Mouse (Mus musculus) CH12.LX (cell line): Measurements from ENCODE around the gene Ubap2l. TPM values are rescaled to one million over a fixed set of nuclear protein-coding genes. Genes with fewer than 3 reads are reported as not detected.

Source experiments
- DNase-seq: peaks from one replicate; pipeline ENCODE4 v3.0.0-alpha.2; 2013; ENCODE audit errors: extremely low read depth
- H3K27ac ChIP-seq: 2 replicates; pipeline ENCODE4 v1.5.1; 2012; ENCODE audit warnings: low read depth, mild to moderate bottlenecking, control low read depth, moderate library complexity; ENCODE audit not compliant: insufficient read depth
- H3K27me3 ChIP-seq: replicated peaks from 2 replicates; pipeline ENCODE3; 2012; ENCODE audit warnings: inconsistent platforms
- H3K36me3 ChIP-seq, 2 experiments: replicated peaks in 1 of 2; 2 replicates each; pipeline versions ENCODE3 to v1.6.1; 2012; ENCODE audit warnings: inconsistent platforms in 1 of 2, low read length in 1 of 2, mild to moderate bottlenecking in 1 of 2, mixed read lengths in 1 of 2, moderate library complexity in 1 of 2; ENCODE audit not compliant: control insufficient read depth in 1 of 2, insufficient read depth in 1 of 2
- H3K4me1 ChIP-seq, 2 experiments: 2 replicates each; pipeline ENCODE4 v1.6.1; 2012; ENCODE audit warnings: inconsistent platforms in 1 of 2, moderate library complexity in 1 of 2; ENCODE audit not compliant: insufficient read depth in 2 of 2, control insufficient read depth in 1 of 2
- H3K4me2 ChIP-seq: 2 replicates; pipeline ENCODE4 v1.6.1; 2012; ENCODE audit warnings: low read depth, mild to moderate bottlenecking, control low read depth; ENCODE audit not compliant: poor library complexity, insufficient read depth, severe bottlenecking
- H3K4me3 ChIP-seq, 3 experiments: fragments of 150-350 bp in 1 of 3; sonication (generic) in 1 of 3; replicated peaks in 1 of 3; 2 replicates each; pipeline versions ENCODE3 to v1.5.1; 2011 to 2012; ENCODE audit warnings: low read depth in 2 of 3, low read length in 2 of 3, mild to moderate bottlenecking in 2 of 3, moderate library complexity in 2 of 3, control low read depth in 1 of 3, improper control_type of control experiment in 1 of 3, inconsistent platforms in 1 of 3, mixed read lengths in 1 of 3; ENCODE audit not compliant: poor library complexity in 1 of 3
- H3K79me2 ChIP-seq: replicated peaks from 2 replicates; pipeline ENCODE4 v1.6.1; 2012; ENCODE audit warnings: mild to moderate bottlenecking, moderate library complexity; ENCODE audit not compliant: control insufficient read depth, poor library complexity, insufficient read depth, severe bottlenecking; ENCODE audit errors: extremely low read depth
- H3K9ac ChIP-seq: 2 replicates; pipeline ENCODE4 v1.6.1; 2012; ENCODE audit warnings: low read depth, mild to moderate bottlenecking, control low read depth, moderate library complexity; ENCODE audit not compliant: insufficient read depth
- H3K9me3 ChIP-seq: replicated peaks from 2 replicates; pipeline ENCODE3; 2012; ENCODE audit warnings: low read length, inconsistent platforms, mixed read lengths
- BHLHE40 ChIP-seq: IDR thresholded peaks from 2 replicates; pipeline ENCODE4 v1.6.1; 2011; ENCODE audit warnings: mild to moderate bottlenecking, low read depth, low read length, improper control_type of control experiment
- CTCF ChIP-seq, 2 experiments: IDR thresholded peaks in 1 of 2; conservative IDR thresholded peaks in 1 of 2; 2 replicates each; pipeline ENCODE4 v1.5.1; 2011 to 2012; ENCODE audit warnings: low read depth in 2 of 2, low read length in 2 of 2, improper control_type of control experiment in 1 of 2, inconsistent platforms in 1 of 2, mild to moderate bottlenecking in 1 of 2, moderate library complexity in 1 of 2
- E2F4 ChIP-seq: IDR thresholded peaks from 2 replicates; pipeline ENCODE4 v1.6.1; 2011; ENCODE audit warnings: low read depth, low read length, improper control_type of control experiment; ENCODE audit not compliant: insufficient replicate concordance
- EP300 ChIP-seq: IDR thresholded peaks from 2 replicates; pipeline ENCODE4 v1.6.1; 2011; ENCODE audit warnings: low read length, improper control_type of control experiment
- ETS1 ChIP-seq: conservative IDR thresholded peaks from 2 replicates; pipeline ENCODE4 v1.6.1; 2012; ENCODE audit warnings: low read depth, mild to moderate bottlenecking, inconsistent platforms, low read length, improper control_type of control experiment, moderate library complexity
- HCFC1 ChIP-seq: IDR thresholded peaks from 2 replicates; pipeline ENCODE4 v1.6.1; 2012; ENCODE audit warnings: low read depth, mild to moderate bottlenecking, inconsistent platforms, low read length, improper control_type of control experiment
- IRF4 ChIP-seq: IDR thresholded peaks from 2 replicates; pipeline ENCODE4 v1.6.1; 2014; ENCODE audit warnings: low read depth, mild to moderate bottlenecking, inconsistent platforms, low read length, improper control_type of control experiment
- JUN ChIP-seq: IDR thresholded peaks from 2 replicates; pipeline ENCODE4 v1.6.1; 2011; ENCODE audit warnings: low read depth, mild to moderate bottlenecking, low read length, improper control_type of control experiment, moderate library complexity; ENCODE audit not compliant: insufficient read depth
- MAFK ChIP-seq: IDR thresholded peaks from 2 replicates; pipeline ENCODE4 v1.6.1; 2011; ENCODE audit warnings: low read length, improper control_type of control experiment; ENCODE audit not compliant: insufficient replicate concordance
- MAX ChIP-seq: IDR thresholded peaks from 2 replicates; pipeline ENCODE4 v1.6.1; 2011; ENCODE audit warnings: low read length, improper control_type of control experiment
- MEF2A ChIP-seq: IDR thresholded peaks from 2 replicates; pipeline ENCODE4 v1.6.1; 2014; ENCODE audit warnings: low read depth, mild to moderate bottlenecking, inconsistent platforms, low read length, improper control_type of control experiment, borderline replicate concordance
- MXI1 ChIP-seq: IDR thresholded peaks from 2 replicates; pipeline ENCODE4 v1.6.1; 2011; ENCODE audit warnings: mild to moderate bottlenecking, low read depth, low read length, improper control_type of control experiment
- MYC ChIP-seq: IDR thresholded peaks from 2 replicates; pipeline ENCODE4 v1.6.1; 2011; ENCODE audit warnings: low read depth, mild to moderate bottlenecking, improper control_type of control experiment, low read length
- RCOR1 ChIP-seq: conservative IDR thresholded peaks from 2 replicates; pipeline ENCODE4 v1.6.1; 2012; ENCODE audit warnings: low read depth, mild to moderate bottlenecking, inconsistent platforms, low read length, improper control_type of control experiment
- SIN3A ChIP-seq: IDR thresholded peaks from 2 replicates; pipeline ENCODE4 v1.6.1; 2012; ENCODE audit warnings: low read length, improper control_type of control experiment, inconsistent platforms
- TCF12 ChIP-seq: IDR thresholded peaks from 2 replicates; pipeline ENCODE4 v1.6.1; 2014; ENCODE audit warnings: low read depth, mild to moderate bottlenecking, inconsistent platforms, low read length, improper control_type of control experiment
- UBTF ChIP-seq: IDR thresholded peaks from 2 replicates; pipeline ENCODE4 v1.6.1; 2012; ENCODE audit warnings: low read depth, mild to moderate bottlenecking, inconsistent platforms, low read length, improper control_type of control experiment, moderate library complexity
- USF1 ChIP-seq: IDR thresholded peaks from 2 replicates; pipeline ENCODE4 v1.6.1; 2014; ENCODE audit warnings: low read depth, mild to moderate bottlenecking, inconsistent platforms, low read length, improper control_type of control experiment
- USF2 ChIP-seq: conservative IDR thresholded peaks from 2 replicates; pipeline ENCODE4 v1.6.1; 2011; ENCODE audit warnings: low read depth, low read length, improper control_type of control experiment
- ZMIZ1 ChIP-seq: IDR thresholded peaks from 2 replicates; pipeline ENCODE4 v1.6.1; 2012; ENCODE audit warnings: low read depth, mild to moderate bottlenecking, inconsistent platforms, low read length, improper control_type of control experiment
- dilution Hi-C: fragments of 300-500 bp; cut with MboI; formaldehyde crosslinking; loops from 2 replicates; pipeline ENCODE4 v1.14.3; 2020; ENCODE audit warnings: low sequenced_read_pairs; ENCODE audit not compliant: extremely low pct_unique_long_range_greater_than_20kb, extremely low pct_ligation_motif_present
- in situ Hi-C: fragments of 300-500 bp; cut with MboI; formaldehyde crosslinking; loops from 3 replicates; pipeline ENCODE4 v1.14.3; 2019; ENCODE audit warnings: low sequenced_read_pairs, low pct_ligation_motif_present, low pct_unique_long_range_greater_than_20kb, mixed read lengths
- polyA plus RNA-seq: library from polyadenylated mRNA; unstranded; fragments of >175 nt; gene quantifications from 2 replicates; pipeline ENCODE4 v1.2.1, GENCODE M21; 2012; ENCODE audit warnings: low read depth; ENCODE audit not compliant: insufficient read length
- total RNA-seq, 2 experiments: library from RNA; depleted of rRNA; stranded (reverse); fragments of 300-350 nt in 1 of 2; fragments of >200 nt in 1 of 2; gene quantifications; 2 replicates each; pipeline ENCODE4 v1.2.3; 2012 to 2014

Ubap2l gene
- total and polyA plus RNA-seq, 3 experiments = 49.0 to 201 (median 72.6) TPM

DNA sequence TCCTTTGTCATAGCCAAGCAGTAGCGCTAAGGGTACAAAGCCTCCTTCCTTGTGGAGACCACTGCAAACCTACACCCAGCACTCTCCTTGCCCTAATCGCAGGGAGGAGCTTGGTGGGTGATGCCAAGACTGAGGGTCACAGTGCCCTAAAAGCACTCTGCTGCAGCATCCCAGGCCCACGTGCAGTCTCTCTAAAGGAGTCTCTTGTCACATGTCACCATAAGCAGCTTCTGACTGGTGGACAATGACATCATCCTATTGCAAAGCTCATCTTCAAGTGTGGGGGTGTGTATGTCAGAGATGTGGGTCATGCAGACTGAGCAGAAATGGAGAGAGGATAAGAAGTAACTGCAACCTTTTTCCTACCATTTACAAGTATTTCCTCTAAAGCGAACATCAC is 93.0 kb downstream of the Ubap2l start:
- peaks cover 29 to 48% of the 10 kb centered on the region in 2 experiments for H3K36me3 ChIP-seq
- dilution Hi-C loops = no loop called here
- peak; percentile 44 for DNase-seq
- peak; percentile 59 for TF ChIP-seq BHLHE40
- TF ChIP-seq RCOR1 = no peak
- TF ChIP-seq MYC = peak; percentile 71
- no peak for TF ChIP-seq MAFK
- peak; percentile 61 for TF ChIP-seq USF1
- no peak for TF ChIP-seq HCFC1
- peak; percentile 77 for TF ChIP-seq JUN
- peak; percentile 82 for TF ChIP-seq MXI1
- TF ChIP-seq SIN3A = 0 out of 2 replicates have a peak, but pooled peaks have one; percentile 25
- no peak; the same call in 1 of the 2 replicates for TF ChIP-seq USF2
- peak; percentile 82 for TF ChIP-seq MAX
- H3K4me3 ChIP-seq = peak overlapping the region in 2 of 3 experiments; percentile 89 to 95
- no peaks in the 10 kb centered on the region for H3K27me3 ChIP-seq
- H3K4me2 ChIP-seq = no peak overlapping the region
- peaks cover 28% of the 10 kb centered on the region for H3K79me2 ChIP-seq
- no peak overlapping the region for H3K27ac ChIP-seq
- H3K9ac ChIP-seq = no peak overlapping the region
- in situ Hi-C loops = loop anchor here (25.0 kb wide), 1 partner anchor 172 kb away; no protein-coding TSS in a partner anchor
- peaks cover 2% of the 10 kb centered on the region for H3K9me3 ChIP-seq
- H3K4me1 ChIP-seq = peaks cover 15 to 56% of the 10 kb centered on the region in 2 experiments

- H3K36me3 ChIP-seq = peaks cover 35 to 63% of the 10 kb centered on the region in 2 experiments
- no peak for DNase-seq
- in situ Hi-C loops (loop anchor here (25.0 kb wide), 1 partner anchor 171 kb away; no protein-coding TSS in a partner anchor), dilution Hi-C loops (no loop called here)
- no peak for TF ChIP-seq ZMIZ1
- TF ChIP-seq EP300 = peak; percentile 62
- TF ChIP-seq MEF2A = peak; percentile 32; the same call in 1 of the 2 replicates
- TF ChIP-seq UBTF = no peak
- peak; percentile 59 for TF ChIP-seq BHLHE40
- peak; percentile 60 for TF ChIP-seq ETS1
- peak; percentile 38; the same call in 1 of the 2 replicates for TF ChIP-seq TCF12
- TF ChIP-seq E2F4 = no peak
- TF ChIP-seq IRF4 = peak; percentile 67; the same call in 1 of the 2 replicates
- TF ChIP-seq MXI1 = no peak
- TF ChIP-seq HCFC1 = no peak
- no peak for TF ChIP-seq JUN
- no peak for TF ChIP-seq CTCF (conservative IDR thresholded peaks at IDR 0.05 in 1 of 2, IDR thresholded peaks at IDR 0.05 in 1 of 2; ENCODE audit: low read depth in 2 of 2, low read length in 2 of 2)
- H3K79me2 ChIP-seq = peaks cover 25% of the 10 kb centered on the region
- H3K4me2 ChIP-seq = peak overlapping the region; percentile 10; the same call in 1 of the 2 replicates
- peaks cover 2% of the 10 kb centered on the region for H3K9me3 ChIP-seq
- H3K4me1 ChIP-seq = peaks cover 14 to 61% of the 10 kb centered on the region in 2 experiments
- no peak overlapping the region for H3K4me3 ChIP-seq
- 0 out of 2 replicates have a peak overlapping the region, but pooled peaks have one; percentile 9 for H3K27ac ChIP-seq
- H3K27me3 ChIP-seq = no peaks in the 10 kb centered on the region
- H3K9ac ChIP-seq = no peak overlapping the region
These were observed 94.5 kb downstream of the Ubap2l start for GRCm38 (mm10) chr3:89957880-89958279.
